Mouse (Mus musculus): ENCODE data around the gene Hcfc1r1. TPM values are rescaled to one million over a fixed set of nuclear protein-coding genes. Genes with fewer than 3 reads are reported as not detected.

Hcfc1r1 gene
- polyA plus RNA-seq, 1 experiment from 2014 or later, result 47.9 TPM

- Histone ChIP-seq H3K27ac (replicated peaks; ENCODE audit: low read depth, low read length) (no peak overlapping the region), H3K4me1 (ENCODE audit: control insufficient read depth, insufficient read depth, low read length) (no peaks in the 10 kb centered on the region), H3K9me3 (replicated peaks; ENCODE audit: control insufficient read depth, low read length) (no peaks in the 10 kb centered on the region), H3K9ac (replicated peaks; ENCODE audit: low read length) (no peak overlapping the region), H3K4me3 (ENCODE audit: low read depth, low read length) (no peak overlapping the region), H3K36me3 (replicated peaks; ENCODE audit: control insufficient read depth, insufficient read depth, low read depth, low read length) (no peaks in the 10 kb centered on the region), H3K27me3 (ENCODE audit: control insufficient read depth, insufficient read depth, low read length) (no peaks in the 10 kb centered on the region), H3K4me2 (ENCODE audit: low read depth, low read length) (no peak overlapping the region)
- ATAC-seq (replicated peaks; ENCODE audit: insufficient number of reproducible peaks, low FRiP score, low TSS enrichment, low read depth), result no peak; the same call in 1 of the 2 replicates
- 81% methylated on average over 7 of the region's 7 CpGs for WGBS
- no peak for DNase-seq (ENCODE audit: low spot score)
Observed at GRCm38 (mm10) chr17:23705525-23706104, 32.2 kb downstream of the Hcfc1r1 start.

- 3% methylated on average over 3 of the region's 3 CpGs for WGBS
- Histone ChIP-seq H3K4me1 (ENCODE audit: control insufficient read depth, insufficient read depth, low read length) (no peaks in the 10 kb centered on the region), H3K4me3 (ENCODE audit: low read depth, low read length) (no peak overlapping the region), H3K36me3 (replicated peaks; ENCODE audit: control insufficient read depth, insufficient read depth, low read depth, low read length) (no peaks in the 10 kb centered on the region), H3K4me2 (ENCODE audit: low read depth, low read length) (no peak overlapping the region), H3K9ac (replicated peaks; ENCODE audit: low read length) (no peak overlapping the region), H3K27ac (replicated peaks; ENCODE audit: low read depth, low read length) (no peak overlapping the region), H3K27me3 (ENCODE audit: control insufficient read depth, insufficient read depth, low read length) (no peaks in the 10 kb centered on the region), H3K9me3 (replicated peaks; ENCODE audit: control insufficient read depth, low read length) (no peaks in the 10 kb centered on the region)
- DNase-seq (ENCODE audit: low spot score) (peak; percentile 85), ATAC-seq (replicated peaks; ENCODE audit: insufficient number of reproducible peaks, low FRiP score, low TSS enrichment, low read depth) (0 out of 2 replicates have a peak, but pooled peaks have one; percentile 25)
Observed at GRCm38 (mm10) chr17:23706212-23706611, 32.8 kb downstream of the Hcfc1r1 start.

- Histone ChIP-seq H3K4me1 (ENCODE audit: control insufficient read depth, insufficient read depth, low read length) (no peaks in the 10 kb centered on the region), H3K27me3 (ENCODE audit: control insufficient read depth, insufficient read depth, low read length) (no peaks in the 10 kb centered on the region), H3K4me2 (ENCODE audit: low read depth, low read length) (no peak overlapping the region), H3K9ac (replicated peaks; ENCODE audit: low read length) (no peak overlapping the region), H3K27ac (replicated peaks; ENCODE audit: low read depth, low read length) (no peak overlapping the region), H3K36me3 (replicated peaks; ENCODE audit: control insufficient read depth, insufficient read depth, low read depth, low read length) (no peaks in the 10 kb centered on the region), H3K4me3 (ENCODE audit: low read depth, low read length) (no peak overlapping the region), H3K9me3 (replicated peaks; ENCODE audit: control insufficient read depth, low read length) (no peaks in the 10 kb centered on the region)
- no peak for ATAC-seq (replicated peaks; ENCODE audit: insufficient number of reproducible peaks, low FRiP score, low TSS enrichment, low read depth)
- no peak for DNase-seq (ENCODE audit: low spot score)
- WGBS, result 60% methylated on average over 2 of the region's 2 CpGs
Observed at GRCm38 (mm10) chr17:23717003-23717402, 43.6 kb downstream of the Hcfc1r1 start.

- no peaks in the 10 kb centered on the region for H3K9me3 ChIP-seq (replicated peaks; ENCODE audit: control insufficient read depth, low read length)
- H3K9ac ChIP-seq (replicated peaks; ENCODE audit: low read length), result no peak overlapping the region
- no peak overlapping the region for H3K4me2 ChIP-seq (ENCODE audit: low read depth, low read length)
- no peaks in the 10 kb centered on the region for H3K36me3 ChIP-seq (replicated peaks; ENCODE audit: control insufficient read depth, insufficient read depth, low read depth, low read length)
- H3K4me1 ChIP-seq (ENCODE audit: control insufficient read depth, insufficient read depth, low read length), result no peaks in the 10 kb centered on the region
- no peak for ATAC-seq (replicated peaks; ENCODE audit: insufficient number of reproducible peaks, low FRiP score, low TSS enrichment, low read depth)
- WGBS, result 0% methylated on average over 1 of the region's 1 CpGs
- H3K27me3 ChIP-seq (ENCODE audit: control insufficient read depth, insufficient read depth, low read length), result no peaks in the 10 kb centered on the region
- no peak overlapping the region for H3K4me3 ChIP-seq (ENCODE audit: low read depth, low read length)
- no peak overlapping the region for H3K27ac ChIP-seq (replicated peaks; ENCODE audit: low read depth, low read length)
- no peak for DNase-seq (ENCODE audit: low spot score)
Observed at GRCm38 (mm10) chr17:23719455-23719854, 46.1 kb downstream of the Hcfc1r1 start.

GRCm38 (mm10) chr17:23721886-23722285, 48.5 kb downstream of the Hcfc1r1 start:
- H3K4me2 ChIP-seq (ENCODE audit: low read depth, low read length), result no peak overlapping the region
- no peaks in the 10 kb centered on the region for H3K36me3 ChIP-seq (replicated peaks; ENCODE audit: control insufficient read depth, insufficient read depth, low read depth, low read length)
- WGBS, result 67% methylated on average over 2 of the region's 2 CpGs
- DNase-seq (ENCODE audit: low spot score) (no peak), ATAC-seq (replicated peaks; ENCODE audit: insufficient number of reproducible peaks, low FRiP score, low TSS enrichment, low read depth) (no peak)
- no peaks in the 10 kb centered on the region for H3K9me3 ChIP-seq (replicated peaks; ENCODE audit: control insufficient read depth, low read length)
- H3K4me1 ChIP-seq (ENCODE audit: control insufficient read depth, insufficient read depth, low read length), result no peaks in the 10 kb centered on the region
- no peak overlapping the region for H3K27ac ChIP-seq (replicated peaks; ENCODE audit: low read depth, low read length)
- H3K4me3 ChIP-seq (ENCODE audit: low read depth, low read length), result no peak overlapping the region
- no peak overlapping the region for H3K9ac ChIP-seq (replicated peaks; ENCODE audit: low read length)
- no peaks in the 10 kb centered on the region for H3K27me3 ChIP-seq (ENCODE audit: control insufficient read depth, insufficient read depth, low read length)

- no peak within 1 kb of the TSS for H3K9ac ChIP-seq (replicated peaks; ENCODE audit: low read length)
- WGBS, result 69% methylated on average over 7 of the region's 7 CpGs
- no peak for DNase-seq (ENCODE audit: low spot score)
Observed at GRCm38 (mm10) chr17:23722376-23723125, 49.2 kb downstream of the Hcfc1r1 start, which contains the start of gene 1520401A03Rik. Gene 1520401A03Rik (minus strand): TSS chr17:23722783.

More at GRCm38 (mm10) chr17:23722376-23723125, 49.2 kb downstream of the Hcfc1r1 start, which contains the start of gene 1520401A03Rik:
- H3K27me3 ChIP-seq (ENCODE audit: control insufficient read depth, insufficient read depth, low read length), result no peaks in the 10 kb centered on the region
- H3K36me3 ChIP-seq (replicated peaks; ENCODE audit: control insufficient read depth, insufficient read depth, low read depth, low read length), result no peaks in the 10 kb centered on the region
- no peaks in the 10 kb centered on the region for H3K9me3 ChIP-seq (replicated peaks; ENCODE audit: control insufficient read depth, low read length)
- no peak within 1 kb of the TSS for H3K4me2 ChIP-seq (ENCODE audit: low read depth, low read length)
- H3K4me3 ChIP-seq (ENCODE audit: low read depth, low read length), result no peak within 1 kb of the TSS
- no peak within 1 kb of the TSS for H3K27ac ChIP-seq (replicated peaks; ENCODE audit: low read depth, low read length)
- H3K4me1 ChIP-seq (ENCODE audit: control insufficient read depth, insufficient read depth, low read length), result no peaks in the 10 kb centered on the region
- no peak for ATAC-seq (replicated peaks; ENCODE audit: insufficient number of reproducible peaks, low FRiP score, low TSS enrichment, low read depth)

Other genes with a start within 250 kb of the Hcfc1r1 start
- gene Vmn2r117, start 193.9 kb upstream of the Hcfc1r1 start, polyA plus RNA-seq (2014; fragmentation: Nextera tagmentation; extraction: Ambion mirVana), result not detected in 2 replicates
- gene Zfp213, start 109.4 kb upstream of the Hcfc1r1 start, polyA plus RNA-seq (2014; fragmentation: Nextera tagmentation; extraction: Ambion mirVana), result 18.2 and 19.6 TPM in 2 replicates
- gene Zfp13, start 74.1 kb upstream of the Hcfc1r1 start, polyA plus RNA-seq (2014; fragmentation: Nextera tagmentation; extraction: Ambion mirVana), result 17.1 and 19.0 TPM in 2 replicates
- gene Zscan10, start 72.7 kb upstream of the Hcfc1r1 start, polyA plus RNA-seq (2014; fragmentation: Nextera tagmentation; extraction: Ambion mirVana), result 0.28 and 0.59 TPM in 2 replicates
- gene Mmp25, start 28.3 kb upstream of the Hcfc1r1 start, polyA plus RNA-seq (2014; fragmentation: Nextera tagmentation; extraction: Ambion mirVana), result 0.17 and 0.46 TPM in 2 replicates
- 0.84 and 1.0 TPM in 2 replicates for gene Bicdl2, start 13.1 kb upstream of the Hcfc1r1 start, polyA plus RNA-seq (2014; fragmentation: Nextera tagmentation; extraction: Ambion mirVana)
- 49.3 and 55.6 TPM in 2 replicates for gene Thoc6, start 286 bp downstream of the Hcfc1r1 start, polyA plus RNA-seq (2014; fragmentation: Nextera tagmentation; extraction: Ambion mirVana)
- 5.8 and 6.8 TPM in 2 replicates for gene Tnfrsf12a, start 3.9 kb downstream of the Hcfc1r1 start, polyA plus RNA-seq (2014; fragmentation: Nextera tagmentation; extraction: Ambion mirVana)
- gene Cldn6, start 5.7 kb downstream of the Hcfc1r1 start, polyA plus RNA-seq (2014; fragmentation: Nextera tagmentation; extraction: Ambion mirVana), result 48.9 and 54.7 TPM in 2 replicates
- 8.7 and 15.5 TPM in 2 replicates for gene Cldn9, start 10.4 kb downstream of the Hcfc1r1 start, polyA plus RNA-seq (2014; fragmentation: Nextera tagmentation; extraction: Ambion mirVana)
- gene 1520401A03Rik, start 49.2 kb downstream of the Hcfc1r1 start, polyA plus RNA-seq (2014; fragmentation: Nextera tagmentation; extraction: Ambion mirVana), result 0.20 and 0.22 TPM in 2 replicates
- gene Pkmyt1, start 52.7 kb downstream of the Hcfc1r1 start, polyA plus RNA-seq (2014; fragmentation: Nextera tagmentation; extraction: Ambion mirVana), result 29.5 and 37.3 TPM in 2 replicates
- gene Paqr4, start 67.3 kb downstream of the Hcfc1r1 start, polyA plus RNA-seq (2014; fragmentation: Nextera tagmentation; extraction: Ambion mirVana), result 11.8 and 12.1 TPM in 2 replicates
- gene Kremen2, start 72.2 kb downstream of the Hcfc1r1 start, polyA plus RNA-seq (2014; fragmentation: Nextera tagmentation; extraction: Ambion mirVana), result 8.1 and 11.7 TPM in 2 replicates
- 88.3 and 103 TPM in 2 replicates for gene Flywch1, start 98.0 kb downstream of the Hcfc1r1 start, polyA plus RNA-seq (2014; fragmentation: Nextera tagmentation; extraction: Ambion mirVana)
- gene Flywch2, start 112.5 kb downstream of the Hcfc1r1 start, polyA plus RNA-seq (2014; fragmentation: Nextera tagmentation; extraction: Ambion mirVana), result 35.4 and 45.5 TPM in 2 replicates
- 346 and 389 TPM in 2 replicates for gene Srrm2, start 116.9 kb downstream of the Hcfc1r1 start, polyA plus RNA-seq (2014; fragmentation: Nextera tagmentation; extraction: Ambion mirVana)
- 1,057 and 1,139 TPM in 2 replicates for gene Elob, start 155.5 kb downstream of the Hcfc1r1 start, polyA plus RNA-seq (2014; fragmentation: Nextera tagmentation; extraction: Ambion mirVana)
- gene Prss33, start 162.5 kb downstream of the Hcfc1r1 start, polyA plus RNA-seq (2014; fragmentation: Nextera tagmentation; extraction: Ambion mirVana), result 0.29 TPM in 1 of 2 replicates, not detected in the other
- gene Prss32, start 170.3 kb downstream of the Hcfc1r1 start, polyA plus RNA-seq (2014; fragmentation: Nextera tagmentation; extraction: Ambion mirVana), result not detected in 2 replicates
- gene Prss41, start 170.6 kb downstream of the Hcfc1r1 start, polyA plus RNA-seq (2014; fragmentation: Nextera tagmentation; extraction: Ambion mirVana), result 1.8 and 2.1 TPM in 2 replicates
- gene Prss21, start 194.5 kb downstream of the Hcfc1r1 start, polyA plus RNA-seq (2014; fragmentation: Nextera tagmentation; extraction: Ambion mirVana), result not detected in 2 replicates
- not detected in 2 replicates for gene Dcpp1, start 207.3 kb downstream of the Hcfc1r1 start, polyA plus RNA-seq (2014; fragmentation: Nextera tagmentation; extraction: Ambion mirVana)
- gene Dcpp2, start 207.3 kb downstream of the Hcfc1r1 start, polyA plus RNA-seq (2014; fragmentation: Nextera tagmentation; extraction: Ambion mirVana), result not detected in 2 replicates
- gene Dcpp3, start 243.9 kb downstream of the Hcfc1r1 start, polyA plus RNA-seq (2014; fragmentation: Nextera tagmentation; extraction: Ambion mirVana), result not detected in 2 replicates